Mouse (Mus musculus): ENCODE data around the gene Rps26.

DNA sequence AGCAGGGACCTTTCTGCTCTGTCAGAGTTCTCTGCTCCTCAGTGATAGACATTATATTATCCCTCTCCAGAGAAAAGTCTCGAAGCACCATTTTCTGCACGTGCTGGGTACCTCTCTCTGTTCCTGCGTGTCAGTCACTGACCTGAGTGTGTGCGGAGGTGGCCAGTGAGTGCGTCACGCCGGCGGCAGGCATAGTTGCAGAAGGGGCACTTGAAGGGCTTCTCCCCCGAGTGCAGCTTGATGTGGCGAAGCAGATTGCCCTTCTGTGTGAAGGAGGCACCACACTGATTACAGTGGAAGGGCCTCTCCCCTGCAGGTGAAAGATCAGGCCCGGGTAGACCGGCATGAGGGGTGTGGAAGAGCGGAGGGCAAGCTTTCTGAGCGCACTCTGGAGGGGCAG, 13.5 kb upstream of the Rps26 start:
- TF ChIP-seq CTCF (IDR thresholded peaks at IDR 0.05) (no peak), POLR2A (IDR thresholded peaks at IDR 0.05; ENCODE audit: insufficient read depth, low read depth, low read length) (no peak), EP300 (IDR thresholded peaks at IDR 0.05; ENCODE audit: insufficient read depth, low read depth, low read length) (no peak)

Data from heart, adult 2 months (tissue).